Mouse (Mus musculus) bone marrow, adult 2 months (tissue): ENCODE measurements around the gene Tent4a.

Source experiments
- CTCF ChIP-seq: fragments of 200-500 bp; IDR thresholded peaks from 2 replicates; pipeline ENCODE4 v1.5.1; 2011; ENCODE audit warnings: low read length, control low read depth; ENCODE audit not compliant: control insufficient read depth, insufficient read depth
- POLR2A ChIP-seq: fragments of 200-500 bp; IDR thresholded peaks from 2 replicates; pipeline ENCODE4 v1.6.1; 2011; ENCODE audit warnings: low read depth, mild to moderate bottlenecking, control low read depth, low read length, borderline replicate concordance; ENCODE audit not compliant: control insufficient read depth

- no peak for TF ChIP-seq POLR2A
- TF ChIP-seq CTCF, result no peak
Measured at GRCm38 (mm10) chr13:69530951-69531350, 3.5 kb downstream of the Tent4a start.
